Mouse (Mus musculus): ENCODE results near the gene Soga1. TPM values are rescaled to one million over a fixed set of nuclear protein-coding genes. Genes with fewer than 3 reads are reported as not detected.

Soga1 gene
- total RNA-seq, 2 experiments from 2014 or later: 17.1 to 17.7 TPM

GRCm38 (mm10) chr2:157041421-157041820 lies 37.6 kb downstream of the Soga1 start:
- DNase-seq (ENCODE audit: low spot score in 2 of 2): no peak

GRCm38 (mm10) chr2:157040649-157041046 lies 38.4 kb downstream of the Soga1 start:
- DNase-seq (ENCODE audit: low spot score in 2 of 2): no peak

GRCm38 (mm10) chr2:157039900-157040648 lies 39.0 kb downstream of the Soga1 start:
- no peak for DNase-seq (ENCODE audit: low spot score in 2 of 2)

- DNase-seq (ENCODE audit: low spot score in 2 of 2): no peak
Observed at GRCm38 (mm10) chr2:157037303-157037702, 41.8 kb downstream of the Soga1 start.

GRCm38 (mm10) chr2:157036400-157036799 lies 42.7 kb downstream of the Soga1 start:
- no peak for DNase-seq (ENCODE audit: low spot score in 2 of 2)

- no peak for DNase-seq (ENCODE audit: low spot score in 2 of 2)
Observed at GRCm38 (mm10) chr2:157035371-157035770, 43.7 kb downstream of the Soga1 start.

- peak; percentile 85 to 95 for DNase-seq (ENCODE audit: low spot score in 2 of 2)
Observed at GRCm38 (mm10) chr2:157030804-157031203, 48.2 kb downstream of the Soga1 start.

- DNase-seq (ENCODE audit: low spot score in 2 of 2): no peak
Observed at GRCm38 (mm10) chr2:157028261-157028660, 50.8 kb downstream of the Soga1 start.

- DNase-seq (ENCODE audit: low spot score in 2 of 2): peak; percentile 39 to 42
Observed at GRCm38 (mm10) chr2:157027106-157028008, 51.7 kb downstream of the Soga1 start.

GRCm38 (mm10) chr2:157021156-157021555 lies 57.9 kb downstream of the Soga1 start:
- DNase-seq (ENCODE audit: low spot score in 2 of 2): no peak

- no peak for DNase-seq (ENCODE audit: low spot score in 2 of 2)
Observed at GRCm38 (mm10) chr2:157019228-157019627, 59.8 kb downstream of the Soga1 start.

- no peak for DNase-seq (ENCODE audit: low spot score in 2 of 2)
Observed at GRCm38 (mm10) chr2:157016529-157017270, 62.4 kb downstream of the Soga1 start.

- DNase-seq (ENCODE audit: low spot score in 2 of 2): no peak
Observed at GRCm38 (mm10) chr2:157012341-157012740, 66.7 kb downstream of the Soga1 start.

GRCm38 (mm10) chr2:157010634-157011310 lies 68.3 kb downstream of the Soga1 start:
- DNase-seq (ENCODE audit: low spot score in 2 of 2): no peak

- DNase-seq (ENCODE audit: low spot score in 2 of 2): peak; percentile 13 to 32
Observed at GRCm38 (mm10) chr2:157010121-157010520, 68.9 kb downstream of the Soga1 start.

- DNase-seq (ENCODE audit: low spot score in 2 of 2): no peak
Observed at GRCm38 (mm10) chr2:157008509-157008908, 70.5 kb downstream of the Soga1 start.

GRCm38 (mm10) chr2:157007234-157007596 lies 71.8 kb downstream of the Soga1 start:
- no peak for DNase-seq (ENCODE audit: low spot score in 2 of 2)

- peak; percentile 90 to 93 for DNase-seq (ENCODE audit: low spot score in 2 of 2)
Observed at GRCm38 (mm10) chr2:157006511-157007233, 72.4 kb downstream of the Soga1 start, which contains the start of gene Dsn1. Gene Dsn1 (minus strand): TSS chr2:157007154.

GRCm38 (mm10) chr2:157002321-157002720 lies 76.7 kb downstream of the Soga1 start:
- no peak for DNase-seq (ENCODE audit: low spot score in 2 of 2)

- DNase-seq (ENCODE audit: low spot score in 2 of 2): no peak
Observed at GRCm38 (mm10) chr2:156998263-156998662, 80.8 kb downstream of the Soga1 start.

Data from left cerebral cortex, adult 18-20 months (tissue).